Mouse (Mus musculus) MEL (cell line): ENCODE measurements around the gene Ift22.

Source experiments
- CTCF ChIP-seq, 3 experiments: IDR thresholded peaks in 2 of 3; conservative IDR thresholded peaks in 1 of 3; 2 replicates each; pipeline ENCODE4 v1.5.1; 2011 to 2012; ENCODE audit warnings: low read length in 3 of 3, low read depth in 2 of 3, mild to moderate bottlenecking in 2 of 3, improper control_type of control experiment in 1 of 3, inconsistent platforms in 1 of 3, mixed read lengths in 1 of 3, moderate library complexity in 1 of 3; ENCODE audit not compliant: control insufficient read depth in 1 of 3, insufficient read depth in 1 of 3, poor library complexity in 1 of 3, severe bottlenecking in 1 of 3
- POLR2AphosphoS5 ChIP-seq: IDR thresholded peaks from 2 replicates; pipeline ENCODE4 v1.6.1; 2012; ENCODE audit warnings: low read depth, borderline replicate concordance, mild to moderate bottlenecking, inconsistent platforms, low read length, moderate library complexity, mixed read lengths

DNA sequence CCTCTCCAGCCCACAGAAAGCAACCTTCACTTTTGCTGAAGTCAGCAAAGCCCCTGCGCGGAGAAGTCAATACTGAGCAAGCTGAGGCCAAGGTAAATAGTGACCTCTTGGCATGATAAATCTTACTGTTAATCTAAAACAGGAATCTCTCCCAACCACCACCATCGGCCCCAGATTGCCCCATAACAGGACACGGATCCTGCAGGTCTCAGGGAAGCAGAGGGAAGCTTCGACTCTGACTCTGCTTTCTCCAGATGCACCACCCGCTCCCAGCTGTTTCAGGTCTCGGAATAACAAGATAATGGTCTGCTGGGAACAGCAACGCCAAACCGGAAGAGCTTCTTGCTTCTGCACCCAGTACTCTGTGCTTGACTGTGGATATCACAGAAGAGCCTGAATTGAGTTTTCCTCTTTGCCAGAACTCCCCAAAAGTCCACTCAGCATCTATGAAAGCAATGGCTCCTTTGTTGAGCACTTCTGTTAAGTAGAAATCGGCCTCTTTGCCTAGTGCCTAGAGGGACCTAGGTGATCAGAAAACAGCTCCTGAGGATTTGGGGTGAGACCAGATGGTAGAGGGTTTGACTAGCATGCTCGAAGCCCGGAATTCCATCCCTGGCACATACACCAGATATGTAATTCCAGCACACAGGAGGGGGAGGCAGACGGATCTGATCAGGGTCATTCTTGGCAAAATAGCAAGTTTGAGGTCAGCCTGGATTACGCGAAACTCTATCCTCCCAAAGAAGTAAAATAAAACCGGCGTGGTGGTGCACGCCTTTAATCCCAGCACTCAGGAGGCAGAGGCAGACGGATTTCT is 19.2 kb upstream of the Ift22 start:
- TF ChIP-seq POLR2AphosphoS5 (no peak), CTCF (IDR thresholded peaks at IDR 0.05 in 2 of 3, conservative IDR thresholded peaks at IDR 0.05 in 1 of 3; ENCODE audit: control insufficient read depth in 1 of 3, insufficient read depth in 1 of 3, low read depth in 2 of 3, low read length in 3 of 3, poor library complexity in 1 of 3, severe bottlenecking in 1 of 3) (no peak)
